Mouse (Mus musculus) cerebellum, adult 2 months (tissue): ENCODE results near the gene Arpc4.

ENCODE experiments used
- CTCF ChIP-seq: fragments of 200-500 bp; IDR thresholded peaks from 2 replicates; pipeline ENCODE4 v1.5.1; 2011; ENCODE audit warnings: low read depth, mild to moderate bottlenecking, control low read depth, low read length, moderate library complexity, borderline replicate concordance; ENCODE audit not compliant: insufficient read depth
- POLR2A ChIP-seq: fragments of 200-500 bp; IDR thresholded peaks from 2 replicates; pipeline ENCODE4 v1.6.1; 2011; ENCODE audit warnings: low read length, control low read depth, borderline replicate concordance; ENCODE audit not compliant: insufficient read depth

DNA sequence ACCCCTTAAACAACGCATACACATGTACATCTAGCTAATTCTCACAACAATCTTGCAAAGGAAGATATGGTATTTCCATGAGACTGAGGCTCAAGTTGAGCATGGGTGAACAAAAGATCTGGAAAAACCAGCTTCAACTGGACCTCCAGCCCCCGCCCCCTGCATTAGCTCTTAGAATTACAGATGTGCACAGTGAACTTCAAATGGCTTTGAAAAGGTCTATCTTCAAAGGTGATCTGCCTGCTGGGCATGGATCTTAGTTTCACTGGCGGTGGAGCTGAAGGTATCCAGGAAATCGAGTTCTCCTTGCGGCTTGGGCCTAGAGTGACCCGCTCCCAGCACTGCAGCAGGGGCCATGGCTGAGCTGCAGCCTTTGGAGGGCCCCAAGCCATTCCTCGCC lies 9.8 kb upstream of the Arpc4 start:
- TF ChIP-seq CTCF = no peak
- no peak for TF ChIP-seq POLR2A
